In genomic region chr7:65913088-65913610, GRCm38 (mm10) we compare ENCODE assay signal across 20 mouse cellular contexts. TPM values are rescaled to one million over a fixed set of nuclear protein-coding genes. Genes with fewer than 3 reads are reported as not detected.
DNase-seq lines count a peak whose midpoint lies in the region; ATAC-seq and TF ChIP-seq lines count a peak whose summit lies in the region.
"Had no signal": no experiment of that assay in that cellular context is flagged by ENCODE, and none has a peak within 500 bp of the region (broad histone marks: within the 10 kb centered on the region; RNA-seq: fewer than 3 reads in every experiment).

No protein-coding gene starts in this region.

- H3K4me2 ChIP-seq in limb, embryonic 14.5 days (replicated peaks; ENCODE audit: low read depth, low read length, severe bottlenecking), result no peak overlapping the region
- H3K4me2 ChIP-seq: embryonic facial prominence, embryonic 12.5 days; hindbrain, embryonic 13.5 days had no signal

- WGBS in limb, embryonic 14.5 days, result 30% methylated on average over 3 of the region's 3 CpGs

- DNase-seq in adrenal gland, adult 2 months, result peak; percentile 16
- DNase-seq in adrenal gland, adult 8-10 months, result no peak
- DNase-seq in heart, adult 11 months, result peak; percentile 76
- no peak for DNase-seq in heart, postnatal 25 days (ENCODE audit: low spot score)
- peak; percentile 62 for DNase-seq in adipocyte (ENCODE audit: low spot score)
- DNase-seq in limb, embryonic 14.5 days (ENCODE audit: low spot score), result peak; percentile 32
- no peak for DNase-seq in layer of hippocampus, postnatal 10 days (ENCODE audit: low spot score in 2 of 2)
- DNase-seq: B cell, adult 2 months; cerebellum, adult 11-12 months; cerebellum, adult 9-10 months; cerebellum, postnatal 25 days; gastrocnemius, postnatal 14 days; heart, postnatal 10 days had no signal

- peaks cover 4% of the 10 kb centered on the region; the same call in 1 of the 2 replicates for H3K4me1 ChIP-seq in limb, embryonic 14.5 days (ENCODE audit: control insufficient read depth, insufficient read depth, low read length)
- H3K4me1 ChIP-seq: hindbrain, embryonic 13.5 days had no signal

- no peak overlapping the region for H3K9ac ChIP-seq in limb, embryonic 14.5 days (ENCODE audit: low read depth, low read length, severe bottlenecking)
- H3K9ac ChIP-seq: embryonic facial prominence, embryonic 12.5 days; hindbrain, embryonic 13.5 days had no signal

- H3K27me3 ChIP-seq in limb, embryonic 14.5 days (ENCODE audit: control insufficient read depth, insufficient read depth, low read length), result no peaks in the 10 kb centered on the region
- H3K27me3 ChIP-seq: embryonic facial prominence, embryonic 12.5 days; hindbrain, embryonic 13.5 days had no signal

- no peak overlapping the region for H3K4me3 ChIP-seq in limb, embryonic 14.5 days (replicated peaks; ENCODE audit: low read length)
- H3K4me3 ChIP-seq: embryonic facial prominence, embryonic 12.5 days; hindbrain, embryonic 13.5 days had no signal

- ATAC-seq in limb, embryonic 14.5 days (ENCODE audit: low FRiP score, low read depth), result no peak
- ATAC-seq: CD4-positive, CD25-positive, alpha-beta regulatory T cell, adult 4 months; forebrain, embryonic 16.5 days; hindbrain, postnatal 0 days had no signal

- H3K9me3 ChIP-seq in limb, embryonic 14.5 days (ENCODE audit: control insufficient read depth, low read length), result no peaks in the 10 kb centered on the region
- H3K9me3 ChIP-seq: embryonic facial prominence, embryonic 12.5 days; G1E; hindbrain, embryonic 13.5 days had no signal

- no peak for TF ChIP-seq POLR2A in limb, embryonic 14.5 days (IDR thresholded peaks at IDR 0.05; ENCODE audit: borderline replicate concordance, extremely low read depth, insufficient read depth, insufficient read length)

- intact Hi-C loops in heart, postnatal 25 days (cut with DNase I), result no loop called here

- no peak overlapping the region for H3K27ac ChIP-seq in limb, embryonic 14.5 days (replicated peaks; ENCODE audit: low read depth, low read length)
- H3K27ac ChIP-seq: embryonic facial prominence, embryonic 12.5 days; hindbrain, embryonic 13.5 days; hindbrain, postnatal 0 days had no signal

- H3K36me3 ChIP-seq in limb, embryonic 14.5 days (ENCODE audit: control insufficient read depth, insufficient read depth, low read length), result no peaks in the 10 kb centered on the region
- H3K36me3 ChIP-seq: embryonic facial prominence, embryonic 12.5 days; G1E; hindbrain, embryonic 13.5 days had no signal

RNA-seq across cellular contexts. Expression of gene Pcsk6, which starts 51.6 kb away (rescaled TPM):
- total RNA-seq in adrenal gland, adult 2 months (2021), result 10 to 100 TPM; 23.0 to 34.8 TPM
- 7.0 and 9.8 TPM in 2 replicates for polyA plus RNA-seq in adrenal gland, adult 2 months (2012; rRNA removed)
- 10 to 100 TPM; 10.7 to 18.4 (median 14.7) TPM for total RNA-seq in adrenal gland, adult 8-10 months (2022)
- 10 to 100 TPM; 45.7 to 56.1 TPM for total RNA-seq in heart, postnatal 25 days (2021)
- polyA plus RNA-seq in limb, embryonic 14.5 days (2012; rRNA removed), result 34.1 and 37.9 TPM in 2 replicates
- polyA plus RNA-seq in limb, embryonic 14.5 days (2014; fragmentation: Nextera tagmentation; extraction: Ambion mirVana), result 15.2 and 19.4 TPM in 2 replicates
- total RNA-seq in layer of hippocampus, postnatal 10 days (2021), result 10 to 100 TPM; 10.8 to 11.6 TPM
- total RNA-seq: hematopoietic stem cell, adult 5-6 weeks had no signal
- polyA plus RNA-seq: CD4-positive, CD25-positive, alpha-beta regulatory T cell, adult 4 months; G1E had no signal

Comparison
In these comparisons a context has a peak if more than half of its experiments do, and no peak if none do; other contexts are left out.
1. DNase-seq: peak in adrenal gland, adult 2 months (single experiment), heart, adult 11 months (single experiment), adipocyte (single experiment) and limb, embryonic 14.5 days (single experiment); none in adrenal gland, adult 8-10 months (single experiment), heart, postnatal 25 days (single experiment) and layer of hippocampus, postnatal 10 days (0 of 2).